Mouse (Mus musculus) MEL (cell line): ENCODE data around the gene Gabbr2.

Experiments used
- BHLHE40 ChIP-seq: IDR thresholded peaks from 2 replicates; pipeline ENCODE4 v1.6.1; 2012; ENCODE audit warnings: low read depth, mild to moderate bottlenecking, inconsistent platforms, low read length, improper control_type of control experiment, borderline replicate concordance
- CTCF ChIP-seq, 3 experiments: IDR thresholded peaks in 2 of 3; conservative IDR thresholded peaks in 1 of 3; 2 replicates each; pipeline ENCODE4 v1.5.1; 2011 to 2012; ENCODE audit warnings: low read length in 3 of 3, low read depth in 2 of 3, mild to moderate bottlenecking in 2 of 3, improper control_type of control experiment in 1 of 3, inconsistent platforms in 1 of 3, mixed read lengths in 1 of 3, moderate library complexity in 1 of 3; ENCODE audit not compliant: control insufficient read depth in 1 of 3, insufficient read depth in 1 of 3, poor library complexity in 1 of 3, severe bottlenecking in 1 of 3
- E2F4 ChIP-seq: IDR thresholded peaks from 2 replicates; pipeline ENCODE4 v1.6.1; 2011; ENCODE audit warnings: low read depth, low read length, improper control_type of control experiment, borderline replicate concordance
- EP300 ChIP-seq, 2 experiments: IDR thresholded peaks; 2 replicates each; pipeline ENCODE4 v1.6.1; 2011; ENCODE audit warnings: improper control_type of control experiment in 2 of 2, low read length in 2 of 2, low read depth in 1 of 2, mild to moderate bottlenecking in 1 of 2
- GABPA ChIP-seq: IDR thresholded peaks from 2 replicates; pipeline ENCODE4 v1.6.1; 2012; ENCODE audit warnings: low read depth, mild to moderate bottlenecking, inconsistent platforms, low read length, improper control_type of control experiment, moderate library complexity
- JUND ChIP-seq: IDR thresholded peaks from 2 replicates; pipeline ENCODE4 v1.6.1; 2011; ENCODE audit warnings: low read depth, mild to moderate bottlenecking, improper control_type of control experiment, low read length
- MAX ChIP-seq: IDR thresholded peaks from 2 replicates; pipeline ENCODE4 v1.6.1; 2011; ENCODE audit warnings: low read length, improper control_type of control experiment
- MYC ChIP-seq: IDR thresholded peaks from 2 replicates; pipeline ENCODE4 v1.6.1; 2011; ENCODE audit warnings: low read depth, mild to moderate bottlenecking, low read length, improper control_type of control experiment, moderate library complexity
- POLR2A ChIP-seq, 2 experiments: IDR thresholded peaks; 2 replicates each; pipeline ENCODE4 v1.6.1; 2011 to 2012; ENCODE audit warnings: low read length in 2 of 2, mild to moderate bottlenecking in 2 of 2, control low read depth in 1 of 2, improper control_type of control experiment in 1 of 2, low read depth in 1 of 2, moderate library complexity in 1 of 2; ENCODE audit not compliant: control insufficient read depth in 1 of 2, insufficient read depth in 1 of 2, poor library complexity in 1 of 2
- SMC3 ChIP-seq: IDR thresholded peaks from 2 replicates; pipeline ENCODE4 v1.6.1; 2011; ENCODE audit warnings: low read depth, low read length, improper control_type of control experiment
- ZMIZ1 ChIP-seq: IDR thresholded peaks from 2 replicates; pipeline ENCODE4 v1.6.1; 2012; ENCODE audit warnings: low read depth, mild to moderate bottlenecking, inconsistent platforms, low read length, improper control_type of control experiment, moderate library complexity

- TF ChIP-seq JUND (no peak), MYC (no peak), GABPA (no peak), CTCF (IDR thresholded peaks at IDR 0.05 in 2 of 3, conservative IDR thresholded peaks at IDR 0.05 in 1 of 3; ENCODE audit: control insufficient read depth in 1 of 3, insufficient read depth in 1 of 3, low read depth in 2 of 3, low read length in 3 of 3, poor library complexity in 1 of 3, severe bottlenecking in 1 of 3) (no peak), POLR2A (IDR thresholded peaks at IDR 0.05; ENCODE audit: control insufficient read depth in 1 of 2, insufficient read depth in 1 of 2, low read depth in 1 of 2, low read length in 2 of 2, poor library complexity in 1 of 2) (no peak), BHLHE40 (no peak), EP300 (IDR thresholded peaks at IDR 0.05; ENCODE audit: low read depth in 1 of 2, low read length in 2 of 2) (no peak), ZMIZ1 (no peak), E2F4 (no peak), MAX (no peak), SMC3 (no peak)
Observed at GRCm38 (mm10) chr4:46856145-46856544, 135.5 kb downstream of the Gabbr2 start.
